Mouse (Mus musculus): ENCODE measurements around the gene Vmn1r170.
"Not testable (repeated sequence)": the region's sequence is repeated elsewhere in the genome, so short reads cannot be mapped to it uniquely, and the experiment has no call there.

Gene Vmn1r170

DNA sequence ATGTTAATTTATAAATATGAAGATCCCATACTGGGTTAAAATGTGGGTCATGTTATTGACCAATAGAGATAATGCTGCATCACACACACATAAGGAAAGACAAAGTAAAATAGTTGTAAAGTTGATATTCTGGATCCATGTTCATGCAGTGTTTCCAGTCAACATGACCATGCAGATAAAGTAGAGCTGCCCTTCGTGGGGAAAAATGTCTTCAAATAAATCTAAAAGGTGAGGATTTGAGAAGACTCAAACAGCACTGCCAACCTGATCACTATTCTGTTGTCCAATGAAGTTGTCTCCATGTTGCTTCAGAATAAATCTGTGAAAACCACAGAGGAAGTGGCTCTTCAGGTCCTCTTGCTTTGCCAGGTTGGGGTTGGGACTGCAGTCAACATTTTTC is at the start of gene Vmn1r170:
Gene Vmn1r170 (plus strand): TSS at position 301 of the 400 bp plus-strand sequence.
- not testable (repeated sequence) for DNase-seq (ENCODE audit: low spot score)

- not testable (repeated sequence) for DNase-seq (ENCODE audit: low spot score)
Observed at GRCm38 (mm10) chr7:23575226-23575625, 30.7 kb upstream of the Vmn1r170 start, which contains the start of gene Vmn1r169. TSS of gene Vmn1r169 (plus strand) at chr7:23575526.

DNA sequence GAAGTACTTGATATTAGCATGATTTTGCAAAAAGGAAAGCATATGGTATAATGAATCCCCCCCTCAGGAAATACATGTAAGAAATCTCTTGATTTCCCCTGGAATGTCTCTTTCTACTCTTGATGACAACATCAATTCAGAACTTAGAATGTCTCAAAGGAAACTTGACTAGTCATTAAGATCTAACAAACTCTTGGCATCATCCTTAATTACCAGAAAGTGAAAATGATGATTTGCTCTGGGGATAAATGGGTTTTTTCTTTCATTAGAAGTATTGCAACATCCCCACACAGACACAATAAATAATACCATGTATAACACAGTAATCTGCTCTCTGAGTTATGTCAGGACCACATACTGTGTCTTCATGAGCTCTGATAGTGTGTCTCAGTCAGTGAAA is 24.4 kb downstream of the Vmn1r170 start, which contains the start of gene Vmn1r171:
Gene Vmn1r171 (plus strand): TSS at position 301 of the 400 bp plus-strand sequence.
- no peak for DNase-seq (ENCODE audit: low spot score)
